Mouse (Mus musculus) thymus, postnatal 14 days (tissue): Measurements from ENCODE around the gene Bcat1.

Experiments
- DNase-seq: peaks from one replicate; pipeline ENCODE4 v3.0.0; 2021

Gene Bcat1

DNA sequence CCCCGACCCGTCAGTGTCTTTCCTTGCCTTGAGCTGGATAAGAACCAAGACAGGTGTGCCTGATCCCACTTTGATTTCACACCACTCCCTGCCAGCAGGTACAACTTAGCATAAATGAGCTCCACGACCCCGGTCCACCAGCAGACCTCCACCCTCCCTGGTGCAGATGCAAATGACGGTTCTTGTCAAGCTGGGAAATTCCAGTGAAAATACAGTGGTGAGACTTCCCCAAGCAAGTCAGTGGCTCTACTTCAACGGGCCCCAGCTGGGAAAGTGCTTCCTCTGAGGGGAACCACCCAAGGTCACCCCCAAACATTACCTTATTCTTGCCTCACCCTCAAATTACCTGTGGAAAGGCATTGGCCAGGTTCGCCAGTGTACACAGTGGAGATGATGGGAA is 16.0 kb upstream of the Bcat1 start:
- DNase-seq, result no peak

DNA sequence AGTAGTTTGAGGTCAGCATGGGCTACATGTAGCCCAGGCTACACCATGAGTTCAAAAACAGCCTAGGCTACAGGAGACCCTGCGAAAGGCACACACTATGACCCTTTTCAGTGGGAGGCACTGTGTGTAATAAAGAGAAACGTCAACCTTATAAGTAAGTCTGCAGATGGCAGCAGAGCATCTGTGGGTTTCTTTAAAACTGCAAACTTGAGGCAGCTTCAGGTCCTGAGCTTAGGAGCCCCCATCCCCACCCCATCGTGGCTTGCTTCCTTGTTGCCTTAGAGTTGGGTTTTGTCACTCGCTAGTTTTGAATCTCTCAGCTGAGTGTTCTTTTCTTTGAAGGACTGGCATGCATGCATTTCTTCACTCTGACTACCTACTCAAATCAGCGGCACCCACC is 14.9 kb upstream of the Bcat1 start:
- peak; percentile 66 for DNase-seq

DNA sequence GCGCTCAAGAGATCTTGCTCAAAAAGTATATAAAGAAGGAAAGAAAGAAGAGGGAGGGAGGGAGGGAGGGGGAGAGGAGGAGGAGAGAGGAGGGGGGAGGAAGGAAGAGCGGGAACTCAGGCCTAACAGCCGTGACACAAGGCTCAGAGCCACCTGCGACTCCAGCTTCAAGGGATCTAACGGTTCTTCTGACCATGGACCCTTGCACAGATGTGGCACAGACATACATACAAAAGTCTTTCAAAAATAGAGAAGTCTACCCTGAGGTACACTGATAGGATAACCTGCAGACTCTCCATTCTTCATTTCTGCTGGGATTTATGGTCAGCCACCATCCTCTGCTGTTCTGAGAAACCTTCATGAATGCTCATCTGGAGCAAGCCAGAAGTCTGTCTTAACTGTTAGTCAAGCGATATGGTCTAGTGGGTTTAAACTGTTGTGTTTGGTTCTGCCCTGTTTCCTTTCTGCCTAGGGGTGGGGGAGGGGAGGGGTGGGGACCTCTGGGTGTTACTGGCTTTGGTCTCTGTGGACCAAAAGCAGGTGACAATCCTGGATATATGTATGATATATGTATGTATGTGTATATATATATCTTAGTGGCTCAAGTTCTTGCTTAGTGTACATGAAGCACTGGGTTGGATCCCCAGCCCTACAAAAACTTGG is 14.3 kb upstream of the Bcat1 start:
- peak; percentile 77 for DNase-seq

DNA sequence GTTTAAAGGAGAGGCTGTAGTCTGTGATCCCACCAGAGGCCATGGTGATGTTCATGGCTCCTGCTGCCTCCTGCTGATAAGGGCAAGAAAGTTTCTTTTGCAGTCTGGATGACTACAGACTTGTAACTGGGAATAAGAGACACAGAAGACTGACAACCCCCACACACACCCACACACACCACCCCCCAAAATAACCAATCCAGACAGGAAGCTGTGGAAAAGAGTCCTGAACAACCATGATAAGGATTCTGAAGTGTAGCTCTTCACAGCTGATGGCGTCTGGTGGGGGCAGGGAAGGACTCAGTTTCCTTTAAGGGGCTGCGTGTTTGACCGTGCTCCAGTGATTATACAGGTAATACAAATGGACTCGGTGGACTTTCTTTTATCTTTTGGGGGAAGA is 13.4 kb upstream of the Bcat1 start:
- no peak for DNase-seq

DNA sequence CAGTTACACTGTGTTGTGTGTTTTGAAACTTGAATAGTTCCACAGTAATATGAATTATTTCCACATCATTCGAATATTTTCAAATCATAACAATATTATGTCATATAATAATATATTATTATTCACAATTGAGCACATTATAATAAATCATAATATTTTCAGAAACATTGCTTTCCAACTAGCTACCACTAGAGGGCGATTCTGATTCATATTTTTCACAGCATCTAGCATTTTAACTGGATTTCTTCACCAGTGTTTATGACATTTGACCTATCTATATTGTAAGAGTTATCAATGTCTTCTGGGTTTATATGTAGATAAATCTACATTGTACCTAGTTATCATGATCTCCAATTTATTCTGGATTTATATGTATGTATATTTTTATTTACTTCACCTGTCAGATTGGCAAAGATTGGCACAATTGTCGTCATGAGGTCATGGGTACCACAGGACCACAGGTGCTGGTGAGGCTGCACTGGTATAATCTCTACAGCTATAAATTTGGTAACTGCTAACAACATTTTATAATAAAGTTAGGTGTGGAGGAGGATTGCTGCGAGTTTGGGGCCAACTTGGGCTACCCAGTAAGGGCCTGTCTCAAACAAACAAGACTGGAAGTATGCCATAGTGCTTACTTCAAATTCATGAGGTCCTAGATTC is 12.6 kb upstream of the Bcat1 start:
- no peak for DNase-seq

DNA sequence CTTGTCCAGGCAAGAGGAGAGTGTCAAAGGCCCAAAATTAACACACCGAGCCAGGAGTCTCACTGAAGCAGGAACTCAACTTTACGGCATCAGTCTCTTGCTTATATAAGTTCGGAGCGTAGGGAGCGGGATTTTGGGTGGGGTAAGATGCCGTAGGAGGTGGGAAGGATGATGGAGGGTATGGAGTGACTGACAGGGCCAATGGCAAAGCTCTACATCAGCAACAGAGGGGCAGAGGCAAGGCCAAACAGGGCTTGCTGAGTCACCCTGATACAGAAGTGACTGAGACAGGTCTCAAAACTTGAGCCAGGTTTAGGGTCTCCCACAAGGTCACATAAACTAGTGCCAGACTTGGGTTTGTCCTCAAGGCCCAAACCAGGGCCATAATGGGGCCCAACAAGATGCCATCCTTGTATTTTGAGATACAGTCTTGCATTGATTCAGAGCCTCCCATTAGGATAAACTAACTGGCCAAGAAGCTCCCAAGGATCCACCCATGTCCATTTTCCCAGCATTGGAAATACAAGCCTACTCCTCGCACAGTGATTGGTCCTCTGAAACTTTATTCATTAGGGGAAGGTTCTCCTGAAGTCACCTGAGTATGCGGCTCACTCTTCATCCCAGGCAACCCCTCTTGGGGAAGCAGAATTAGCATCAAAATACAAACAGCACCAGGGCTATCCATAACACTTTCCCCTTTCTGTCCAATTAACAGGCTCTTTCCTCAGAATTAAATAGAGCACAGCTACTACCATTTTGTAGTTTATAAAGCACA is 8.5 kb upstream of the Bcat1 start:
- DNase-seq, result no peak

DNA sequence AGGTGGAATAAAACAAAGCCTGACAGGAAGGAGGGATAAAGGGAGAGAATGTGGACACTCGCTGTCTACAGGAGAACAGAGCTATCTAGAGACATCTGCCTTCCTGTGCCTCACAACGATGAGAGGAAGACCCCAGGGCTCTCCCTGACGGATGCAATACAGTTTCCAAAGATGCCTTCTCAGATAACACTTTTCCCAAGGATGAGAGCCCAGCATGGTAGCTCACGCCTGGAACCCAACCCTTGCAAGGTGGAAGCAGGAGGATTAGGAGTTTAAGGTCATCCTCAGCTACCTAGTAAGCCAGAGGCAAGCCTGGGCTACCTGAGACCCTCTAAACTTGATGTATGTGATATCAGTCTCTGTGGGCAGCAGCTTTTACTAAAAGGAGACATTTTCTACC is 5.7 kb upstream of the Bcat1 start:
- DNase-seq, result no peak

DNA sequence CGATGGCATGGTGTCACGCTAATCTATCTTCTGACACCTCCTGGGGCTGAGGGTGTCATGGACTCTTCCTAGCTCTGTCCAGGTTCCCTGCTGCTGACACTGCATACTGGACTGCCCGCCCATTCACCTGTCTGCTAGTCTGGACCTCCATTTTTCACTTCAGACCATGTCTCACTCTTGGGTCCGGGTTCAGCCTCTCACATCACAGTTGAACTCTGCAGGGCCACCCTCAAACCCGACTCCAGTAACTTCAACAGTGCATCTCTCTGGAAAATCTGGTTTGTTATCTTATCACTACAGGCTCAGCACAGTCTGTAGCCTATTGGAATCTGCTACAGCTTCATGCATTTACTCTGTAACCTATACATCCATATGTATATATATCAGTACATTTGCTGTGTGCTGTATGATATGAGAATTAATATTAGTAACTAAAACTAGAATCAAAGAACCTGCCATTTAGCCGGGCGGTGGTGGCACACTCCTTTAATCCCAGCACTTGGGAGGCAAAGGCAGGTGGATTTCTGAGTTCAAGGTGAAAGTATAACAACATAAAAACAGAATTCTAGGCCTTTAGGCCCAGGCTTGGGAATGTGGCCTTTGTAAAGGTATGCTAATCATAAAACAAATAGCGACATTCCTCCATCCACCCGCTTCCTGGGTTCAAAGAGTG is 3.2 kb upstream of the Bcat1 start:
- no peak for DNase-seq

DNA sequence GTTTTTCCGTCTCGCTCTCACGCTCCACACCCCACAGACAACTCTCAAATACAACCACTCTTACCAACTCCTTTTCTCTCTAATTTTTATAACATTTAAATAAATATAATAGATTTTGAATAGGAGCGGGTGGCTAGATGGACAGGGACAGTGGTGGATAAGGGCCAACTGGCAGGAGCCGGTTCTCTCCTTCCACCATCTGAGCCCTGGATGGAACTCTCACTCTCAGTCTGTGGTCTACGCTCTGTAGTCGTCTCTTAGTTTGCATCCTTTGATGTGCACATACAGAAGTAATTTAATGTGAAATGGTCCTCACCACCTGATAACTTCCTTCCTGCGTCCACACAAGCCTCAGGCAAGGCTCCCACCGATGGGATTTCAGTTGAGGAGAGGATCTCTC is 302 bp upstream of the Bcat1 start:
- DNase-seq, result no peak

DNA sequence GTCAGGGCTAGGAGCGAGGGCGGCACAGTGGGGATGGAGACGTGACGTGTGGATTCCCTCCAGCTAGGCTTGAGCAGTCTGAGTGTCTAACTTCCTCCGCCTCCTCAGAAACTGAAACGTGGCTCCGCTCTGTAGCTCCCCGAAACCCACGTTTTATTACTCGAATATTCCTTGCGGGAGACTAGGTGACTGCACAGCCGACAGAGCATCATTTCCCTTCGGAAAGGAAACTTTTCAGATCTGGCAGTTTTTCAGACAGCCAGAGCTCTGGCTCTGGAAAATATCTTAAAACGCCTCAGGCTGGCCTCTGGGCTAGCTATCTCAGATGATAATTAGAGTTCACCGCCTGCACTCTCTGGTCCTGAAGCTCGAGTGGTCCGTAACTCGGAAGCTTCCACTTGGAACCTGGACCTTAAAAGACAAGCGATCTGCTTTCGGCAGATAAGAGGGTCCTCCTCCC is 866 bp downstream of the Bcat1 start:
- DNase-seq, result peak; percentile 14

DNA sequence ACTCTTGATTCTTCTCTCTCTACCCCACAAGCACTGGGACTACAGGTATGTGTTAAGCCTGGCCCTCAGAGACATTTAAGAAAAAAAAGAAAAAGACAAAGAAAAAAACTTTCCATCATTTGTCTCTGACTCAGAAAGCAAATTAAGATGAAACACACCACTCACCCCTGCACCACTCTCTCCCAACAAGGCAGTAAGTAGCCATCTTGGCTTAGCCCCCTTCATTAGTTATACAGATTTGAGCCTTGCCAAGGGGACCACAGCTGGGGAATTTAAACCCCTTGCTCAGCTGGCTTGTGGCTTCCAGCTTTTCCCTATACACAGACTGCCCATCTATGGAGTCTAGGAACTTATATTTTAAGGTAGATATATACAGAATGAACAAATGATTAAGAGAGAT is 1.5 kb downstream of the Bcat1 start:
- DNase-seq, result no peak

DNA sequence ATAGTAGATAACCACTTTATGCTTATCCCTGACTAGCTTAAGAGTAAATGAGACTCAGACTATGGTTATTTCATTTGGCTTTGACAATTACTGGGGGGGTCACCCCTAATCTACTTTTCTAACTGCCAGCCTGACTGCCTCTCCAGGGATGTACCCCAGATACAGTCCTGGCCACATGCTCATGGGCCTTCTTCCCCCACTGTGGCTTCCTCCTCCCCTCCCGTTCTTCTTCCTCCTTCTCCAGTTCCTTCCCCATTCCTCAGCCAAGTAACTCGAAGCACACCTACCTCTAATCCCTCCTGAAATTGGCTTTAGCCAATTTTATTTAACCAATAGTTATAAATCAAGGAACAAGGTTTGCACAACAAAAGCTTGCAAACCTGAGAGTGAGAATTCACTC is 6.1 kb downstream of the Bcat1 start:
- DNase-seq, result no peak

DNA sequence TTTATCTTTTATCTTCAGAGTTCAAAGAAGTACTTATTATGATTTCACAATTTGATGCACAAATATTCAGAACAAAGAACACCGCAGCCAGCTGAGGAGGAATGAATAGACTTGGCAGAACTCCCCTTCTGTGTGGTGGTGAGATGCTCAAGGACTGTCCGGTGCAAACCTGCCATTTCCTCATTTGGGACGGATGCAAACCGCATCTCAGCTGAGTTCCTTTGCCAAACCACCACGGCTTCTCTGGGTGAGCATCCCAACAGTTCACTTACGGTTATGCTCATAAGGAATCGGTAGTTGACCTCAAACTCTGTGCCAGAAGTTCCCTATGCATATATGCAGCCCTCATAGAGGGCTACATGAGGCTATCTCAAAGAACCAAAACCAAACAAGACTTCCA is 6.6 kb downstream of the Bcat1 start:
- no peak for DNase-seq

DNA sequence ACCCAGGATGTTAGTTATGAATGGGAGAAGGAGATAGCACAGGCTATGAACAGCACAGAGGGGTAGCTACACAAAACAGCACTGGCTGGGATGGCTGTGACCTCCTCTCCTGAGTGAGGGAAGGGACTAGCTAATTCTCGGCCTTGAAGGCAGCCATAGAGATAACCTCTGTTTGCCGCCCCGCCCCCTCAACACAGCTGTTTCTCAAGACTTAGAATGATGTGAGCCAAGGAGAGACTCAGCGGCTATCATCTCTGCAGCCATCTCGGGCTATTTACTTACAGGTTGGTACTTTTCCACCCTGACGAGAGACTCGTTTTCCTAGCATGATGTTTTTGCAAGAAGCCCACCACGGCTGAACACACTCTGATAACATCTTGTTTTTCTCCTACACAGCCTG is 8.3 kb downstream of the Bcat1 start:
- DNase-seq, result no peak

DNA sequence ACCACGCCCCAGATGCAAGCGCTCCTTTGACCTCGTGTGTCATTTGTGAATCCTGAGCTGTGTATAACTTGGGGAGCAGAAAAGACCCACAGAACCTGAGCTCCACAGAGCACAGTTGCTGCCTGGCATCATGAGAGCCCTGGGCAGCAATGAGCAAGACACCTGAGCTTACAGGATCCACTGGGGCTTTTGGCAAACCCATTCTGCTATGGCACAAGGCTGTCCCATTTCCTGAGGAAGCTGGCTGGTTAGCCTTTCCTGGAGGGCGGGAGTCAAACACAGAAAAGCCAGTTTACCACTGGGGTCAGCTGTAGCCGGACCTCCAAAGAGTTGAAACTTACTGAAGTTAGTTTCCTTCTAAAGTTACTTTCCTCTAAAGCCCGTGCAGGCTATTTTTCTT is 9.6 kb downstream of the Bcat1 start:
- no peak for DNase-seq

DNA sequence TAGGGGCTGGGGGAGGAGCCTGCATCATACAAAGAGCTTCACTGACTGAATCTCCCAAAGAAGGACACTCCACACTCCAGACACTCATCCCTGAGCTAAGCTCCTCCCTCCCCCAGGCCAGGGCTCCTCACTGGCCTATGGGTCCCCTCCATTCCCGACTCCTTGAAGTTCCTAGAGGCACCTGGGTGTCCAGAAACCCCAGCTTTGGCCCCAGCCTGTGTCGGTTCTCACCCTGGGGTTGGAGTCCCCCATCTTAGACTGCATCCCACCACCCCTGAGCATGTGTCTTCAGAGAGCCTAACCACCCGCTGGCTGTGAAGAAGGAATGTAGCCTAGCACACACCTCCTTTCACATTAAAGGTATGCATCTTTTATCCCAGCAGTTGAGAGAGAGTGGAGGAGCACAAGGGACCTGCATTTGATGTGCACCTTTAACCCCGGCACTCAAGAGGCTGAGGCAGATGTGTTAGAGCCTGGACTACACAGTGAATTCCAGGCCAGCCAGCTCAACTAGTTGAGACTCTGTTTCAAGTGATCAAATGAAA is 10.6 kb downstream of the Bcat1 start:
- no peak for DNase-seq

DNA sequence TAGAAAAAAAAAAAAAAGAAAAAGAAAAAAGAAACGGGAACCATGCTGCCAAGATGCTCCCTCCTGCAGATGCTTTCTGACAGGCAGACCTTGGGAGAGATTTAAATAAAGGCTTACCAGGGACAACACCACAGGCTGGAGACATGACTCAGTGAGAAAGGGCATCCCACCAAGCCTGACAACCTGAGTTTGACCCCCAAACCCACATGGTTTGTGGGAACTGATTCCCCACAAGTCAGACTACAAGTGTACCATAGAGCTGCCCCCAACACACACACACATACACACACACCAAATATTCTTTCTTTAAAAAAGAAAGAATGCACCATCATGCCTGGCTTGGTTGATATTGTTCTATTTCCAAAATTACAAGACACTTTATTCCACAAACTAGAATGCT is 11.9 kb downstream of the Bcat1 start:
- DNase-seq, result no peak

DNA sequence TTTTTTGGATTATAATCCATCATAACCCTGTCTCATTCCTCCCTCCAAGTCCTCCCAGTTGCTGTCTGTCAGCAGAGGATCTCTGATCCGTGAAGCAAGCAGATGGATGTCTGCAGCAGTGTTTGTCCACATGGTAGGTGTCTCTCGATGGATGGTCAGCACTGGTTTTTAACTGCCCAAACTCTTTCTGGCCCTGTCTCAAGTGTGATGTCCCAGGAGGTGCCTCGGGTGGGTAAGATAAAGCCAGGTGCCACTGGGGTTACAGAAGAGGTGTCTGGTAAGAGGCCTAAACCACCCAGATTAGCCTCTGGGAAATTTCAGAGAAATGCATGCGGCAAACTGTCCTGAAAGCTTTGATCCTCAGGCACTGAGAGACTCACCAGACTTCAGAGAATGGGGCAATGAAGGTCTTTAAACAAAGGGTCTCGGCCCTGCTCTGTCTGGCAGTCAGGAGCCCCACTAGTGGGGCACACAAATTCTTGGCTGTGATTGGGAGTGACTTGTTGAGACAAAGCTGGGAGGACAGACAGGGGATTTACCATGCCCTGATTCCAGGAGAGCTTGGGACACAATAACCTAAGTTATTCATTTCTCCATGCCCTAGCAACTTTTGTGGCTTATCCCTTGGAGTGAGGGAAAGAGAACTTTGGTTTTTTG is 12.6 kb downstream of the Bcat1 start:
- DNase-seq, result no peak

DNA sequence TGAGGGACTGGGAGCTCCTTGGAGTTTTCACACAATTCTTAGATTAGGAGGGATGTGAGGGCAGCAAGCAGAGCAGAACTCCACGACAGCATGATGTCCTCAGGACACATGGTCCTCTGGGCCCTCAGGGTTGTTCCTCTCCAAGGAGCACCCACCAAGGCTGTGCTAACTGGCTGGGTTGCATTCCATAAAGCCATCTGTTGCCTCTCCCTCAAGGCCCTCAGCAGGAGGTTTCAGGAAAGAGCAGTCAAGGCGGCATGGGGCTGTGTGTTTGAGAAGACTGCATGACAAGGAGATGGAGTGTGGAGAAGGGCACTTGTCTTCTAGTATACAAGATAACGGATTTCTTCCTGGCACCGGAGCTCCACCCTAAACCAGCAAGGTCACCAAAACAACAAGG is 13.2 kb downstream of the Bcat1 start:
- no peak for DNase-seq

DNA sequence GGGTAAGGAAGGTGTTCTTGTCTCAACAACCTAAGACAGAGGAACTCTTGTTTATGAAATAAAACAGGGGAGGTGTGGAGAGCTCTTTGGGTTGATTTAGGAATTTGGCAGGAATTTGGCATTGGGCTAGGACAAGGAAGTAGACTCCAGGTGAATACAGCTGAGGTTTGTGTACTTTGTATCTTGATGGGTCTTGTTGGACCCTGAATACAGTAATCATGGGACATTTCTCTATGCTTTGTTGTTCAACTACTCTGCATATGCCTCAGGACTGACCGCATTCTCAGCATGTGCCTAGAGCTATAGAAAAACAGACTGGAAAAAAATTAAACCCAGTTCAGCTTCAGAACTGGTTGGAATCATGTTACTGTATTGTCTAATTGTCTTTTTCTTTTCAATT is 14.6 kb downstream of the Bcat1 start:
- no peak for DNase-seq

DNA sequence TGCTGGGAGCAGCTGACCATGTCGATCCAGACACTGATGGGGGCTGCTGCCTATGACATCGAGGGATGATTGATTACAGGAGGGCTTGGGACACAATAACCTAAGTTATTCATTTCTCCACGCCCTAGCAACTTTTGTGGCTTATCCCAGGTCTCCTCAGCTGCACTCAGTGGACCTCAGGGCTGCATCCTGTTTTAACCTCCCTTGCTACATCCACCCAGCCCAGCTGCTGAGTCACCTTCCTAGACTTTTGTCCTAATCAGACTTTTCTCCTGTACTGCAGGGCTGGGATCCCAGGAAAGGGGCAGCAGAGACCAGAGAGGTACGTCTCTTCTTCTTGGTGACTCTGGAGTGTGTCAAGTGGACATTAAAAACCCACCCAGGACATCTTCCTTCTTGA is 19.9 kb downstream of the Bcat1 start:
- no peak for DNase-seq

DNA sequence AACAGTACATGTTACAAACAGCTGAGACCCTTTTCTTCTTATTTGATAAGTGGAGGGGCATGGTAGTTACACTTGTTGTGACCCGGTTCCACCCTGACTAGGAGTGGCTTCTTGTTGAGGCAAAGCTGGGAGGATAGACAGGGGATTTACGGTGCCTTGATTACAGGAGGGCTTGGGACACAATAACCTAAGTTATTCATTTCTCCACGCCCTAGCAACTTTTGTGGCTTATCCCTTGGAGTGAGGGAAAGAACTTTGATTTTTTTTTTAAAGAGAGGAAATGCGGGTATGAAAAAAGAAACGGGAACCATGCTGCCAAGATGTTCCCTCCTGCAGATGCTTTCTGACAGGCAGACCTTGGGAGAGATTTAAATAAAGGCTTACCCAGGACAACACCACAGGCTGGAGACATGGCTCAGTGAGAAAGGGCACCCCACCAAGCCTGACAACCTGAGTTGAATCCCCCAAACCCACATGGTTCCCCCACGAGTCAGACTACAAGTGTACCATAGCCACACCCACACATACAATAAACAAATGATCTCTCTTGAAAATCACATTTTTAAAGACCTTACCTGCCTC is 20.6 kb downstream of the Bcat1 start:
- DNase-seq, result no peak
